13 mouse cellular contexts compared by ENCODE assay signal in the genomic region with DNA sequence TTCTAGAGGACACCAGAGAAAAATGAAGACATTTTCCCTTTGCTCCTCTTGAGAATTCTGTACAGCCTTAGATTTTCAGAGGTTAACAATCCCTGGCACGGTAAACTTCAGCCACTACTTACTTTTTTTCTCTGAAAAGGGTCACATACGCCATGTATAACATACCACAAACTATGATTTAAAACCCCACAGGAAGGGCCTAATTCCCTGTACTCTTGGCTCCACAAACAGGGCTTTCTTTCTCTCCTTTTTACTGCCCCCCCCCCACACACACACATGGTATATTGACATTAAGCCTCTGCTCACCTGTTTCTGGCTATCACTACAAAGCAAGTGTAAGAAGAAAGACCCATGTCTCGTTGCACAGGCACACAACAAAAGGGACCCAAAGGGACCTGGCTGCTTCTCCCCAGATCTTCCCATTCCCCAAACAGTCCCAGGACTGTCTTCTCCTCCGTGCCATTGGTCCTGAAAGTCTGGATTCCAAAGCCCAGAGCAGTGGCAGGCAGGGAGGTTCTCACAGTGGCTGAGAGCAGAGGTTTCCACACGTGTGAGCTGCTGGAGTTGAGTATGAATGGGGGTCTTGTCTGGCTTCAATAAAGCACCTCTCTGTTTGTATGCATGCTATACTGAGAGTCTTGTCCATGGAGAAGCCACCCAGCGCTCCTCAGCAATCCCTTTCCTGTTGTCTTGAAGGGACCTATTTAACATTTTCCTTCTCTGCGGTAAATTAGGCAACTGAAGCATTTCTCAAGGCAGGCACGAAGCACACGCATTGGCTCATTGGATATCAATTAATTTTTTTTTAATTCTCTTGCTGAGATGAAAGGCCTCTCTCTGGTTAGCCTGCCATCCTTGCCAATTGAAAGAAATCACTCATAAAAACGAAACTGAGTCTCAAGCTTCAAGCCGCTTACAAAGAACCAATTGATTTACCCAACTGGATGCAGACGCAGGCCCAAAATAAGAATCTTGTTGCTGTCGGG. TPM values are rescaled to one million over a fixed set of nuclear protein-coding genes. Genes with fewer than 3 reads are reported as not detected.
DNase-seq lines count a peak whose midpoint lies in the region; ATAC-seq and TF ChIP-seq lines count a peak whose summit lies in the region.
"Had no signal": no experiment of that assay in that cellular context is flagged by ENCODE, and none has a peak within 500 bp of the region (broad histone marks: within the 10 kb centered on the region; RNA-seq: fewer than 3 reads in every experiment).

No protein-coding gene starts in this region.

- H3K4me3 ChIP-seq in neural tube, embryonic 11.5 days (ENCODE audit: low read depth, low read length): no peak overlapping the region
- no peak overlapping the region for H3K4me3 ChIP-seq in forebrain, embryonic 16.5 days (replicated peaks; ENCODE audit: low read length)
- H3K4me3 ChIP-seq in limb, embryonic 13.5 days: no peak overlapping the region
- H3K4me3 ChIP-seq in olfactory bulb, adult 2 months (ENCODE audit: insufficient read depth, low read depth, low read length): no peak overlapping the region
- H3K4me3 ChIP-seq: heart, embryonic 12.5 days had no signal

- H3K9ac ChIP-seq in neural tube, embryonic 11.5 days (ENCODE audit: low read length): no peak overlapping the region
- H3K9ac ChIP-seq in forebrain, embryonic 16.5 days (replicated peaks; ENCODE audit: low read depth, low read length): no peak overlapping the region
- no peak overlapping the region for H3K9ac ChIP-seq in limb, embryonic 13.5 days
- H3K9ac ChIP-seq: heart, embryonic 12.5 days had no signal

- H3K27me3 ChIP-seq in neural tube, embryonic 11.5 days (ENCODE audit: control insufficient read depth, insufficient read depth, low read length): no peaks in the 10 kb centered on the region
- H3K27me3 ChIP-seq in forebrain, embryonic 16.5 days (replicated peaks; ENCODE audit: control insufficient read depth, insufficient read depth, low read length): no peaks in the 10 kb centered on the region
- H3K27me3 ChIP-seq in limb, embryonic 13.5 days: no peaks in the 10 kb centered on the region
- H3K27me3 ChIP-seq: heart, embryonic 12.5 days had no signal

- H3K27ac ChIP-seq in neural tube, embryonic 11.5 days (ENCODE audit: low read depth, low read length): peak overlapping the region; percentile 23; the same call in 1 of the 2 replicates
- peak overlapping the region; percentile 58 for H3K27ac ChIP-seq in forebrain, embryonic 16.5 days (ENCODE audit: low read length)
- peak overlapping the region; percentile 90 for H3K27ac ChIP-seq in limb, embryonic 13.5 days
- 0 out of 2 replicates have a peak overlapping the region, but pooled peaks have one; percentile 18 for H3K27ac ChIP-seq in olfactory bulb, adult 2 months (ENCODE audit: insufficient read depth, low read depth, low read length)

- H3K4me1 ChIP-seq in neural tube, embryonic 11.5 days (ENCODE audit: control insufficient read depth, insufficient read depth, low read length): peaks cover 6% of the 10 kb centered on the region; the same call in 1 of the 2 replicates
- H3K4me1 ChIP-seq in forebrain, embryonic 16.5 days (replicated peaks; ENCODE audit: control insufficient read depth, insufficient read depth, low read length): peaks cover 19% of the 10 kb centered on the region
- peaks cover 46% of the 10 kb centered on the region for H3K4me1 ChIP-seq in limb, embryonic 13.5 days
- peaks cover 6% of the 10 kb centered on the region; the same call in 1 of the 2 replicates for H3K4me1 ChIP-seq in olfactory bulb, adult 2 months (ENCODE audit: control insufficient read depth, insufficient read depth, low read length)
- H3K4me1 ChIP-seq: heart, embryonic 12.5 days had no signal

- peak; percentile 51 for DNase-seq in neural tube, embryonic 11.5 days (ENCODE audit: low spot score)
- no peak for DNase-seq in neural tube, embryonic 10.5 days (ENCODE audit: extremely low spot score, low spot score)
- DNase-seq in adrenal gland, adult 8-10 months: no peak
- DNase-seq in cerebellum, adult 9-10 months: no peak
- DNase-seq in thymus, postnatal 25 days: no peak
- DNase-seq: cerebellum, postnatal 25 days; lung, postnatal 4 days had no signal

- no peaks in the 10 kb centered on the region for H3K36me3 ChIP-seq in neural tube, embryonic 11.5 days (ENCODE audit: control insufficient read depth, insufficient read depth, low read length)
- no peaks in the 10 kb centered on the region for H3K36me3 ChIP-seq in forebrain, embryonic 16.5 days (ENCODE audit: control insufficient read depth, insufficient read depth)
- H3K36me3 ChIP-seq in limb, embryonic 13.5 days: peaks cover 14% of the 10 kb centered on the region; the same call in 1 of the 2 replicates
- H3K36me3 ChIP-seq: heart, embryonic 12.5 days had no signal

- no peak overlapping the region for H3K4me2 ChIP-seq in neural tube, embryonic 11.5 days (ENCODE audit: low read depth)
- peak overlapping the region; percentile 7; the same call in 1 of the 2 replicates for H3K4me2 ChIP-seq in forebrain, embryonic 16.5 days (ENCODE audit: low read length)
- peak overlapping the region; percentile 47 for H3K4me2 ChIP-seq in limb, embryonic 13.5 days (replicated peaks)
- H3K4me2 ChIP-seq: heart, embryonic 12.5 days; liver, embryonic 11.5 days had no signal

- H3K9me3 ChIP-seq in neural tube, embryonic 11.5 days (ENCODE audit: control insufficient read depth, low read length): no peaks in the 10 kb centered on the region
- no peaks in the 10 kb centered on the region for H3K9me3 ChIP-seq in forebrain, embryonic 16.5 days (ENCODE audit: control insufficient read depth, low read length)
- H3K9me3 ChIP-seq in limb, embryonic 13.5 days: no peaks in the 10 kb centered on the region
- H3K9me3 ChIP-seq: heart, embryonic 12.5 days had no signal

- TF ChIP-seq CTCF in olfactory bulb, adult 2 months (IDR thresholded peaks at IDR 0.05; ENCODE audit: insufficient read depth, low read depth, low read length): no peak

- ATAC-seq in neural tube, embryonic 11.5 days (ENCODE audit: insufficient read depth, low FRiP score, low TSS enrichment): no peak
- ATAC-seq in forebrain, embryonic 16.5 days: peak; percentile 75
- peak; percentile 76; the same call in 1 of the 2 replicates for ATAC-seq in limb, embryonic 13.5 days (ENCODE audit: low FRiP score, low read depth)
- ATAC-seq: CD4-positive, CD25-positive, alpha-beta regulatory T cell, adult 4 months had no signal

- no peak for TF ChIP-seq POLR2A in olfactory bulb, adult 2 months (IDR thresholded peaks at IDR 0.05; ENCODE audit: insufficient read depth, low read depth, low read length)

- WGBS in neural tube, embryonic 11.5 days: 56% methylated on average over 13 of the region's 13 CpGs
- 24% methylated on average over 13 of the region's 13 CpGs for WGBS in forebrain, embryonic 16.5 days
- 40% methylated on average over 13 of the region's 13 CpGs for WGBS in limb, embryonic 13.5 days
- 77% methylated on average over 13 of the region's 13 CpGs for WGBS in olfactory bulb, adult 2 months

RNA-seq across cellular contexts. Expression of a gene that starts 20.3 kb away (rescaled TPM):
- polyA plus RNA-seq in neural tube, embryonic 11.5 days (2014; fragmentation: Nextera tagmentation; extraction: Ambion mirVana): 27.2 and 29.1 TPM in 2 replicates
- polyA plus RNA-seq in forebrain, embryonic 16.5 days (2015; fragmentation: Nextera tagmentation; extraction: Ambion mirVana): 38.2 and 38.9 TPM in 2 replicates
- polyA plus RNA-seq in limb, embryonic 13.5 days (2015; fragmentation: Nextera tagmentation; extraction: Ambion mirVana): 49.9 and 60.6 TPM in 2 replicates
- not detected in 2 replicates for polyA plus RNA-seq in olfactory bulb, adult 2 months (2012; ENCODE audit: insufficient read depth, insufficient read length, low replicate concordance, missing spikeins)
- total RNA-seq in adrenal gland, adult 8-10 months (2022): 10 to 100 TPM; 15.8 to 21.4 (median 20.1) TPM

Comparison
In these comparisons a context has a peak if more than half of its experiments do, and no peak if none do; other contexts are left out.
1. H3K27ac ChIP-seq: peak in every context shown above with its lines; median percentile 90 in limb, embryonic 13.5 days; 58 in forebrain, embryonic 16.5 days; 23 in neural tube, embryonic 11.5 days; 18 in olfactory bulb, adult 2 months.
2. RNA of a gene that starts 20.3 kb away (polyA plus RNA-seq): 49.9 to 60.6 TPM in limb, embryonic 13.5 days, 38.2 to 38.9 TPM in forebrain, embryonic 16.5 days and 27.2 to 29.1 TPM in neural tube, embryonic 11.5 days; not detected in olfactory bulb, adult 2 months; every median in the first group is over 10 times any median in the second.